Mouse (Mus musculus) urinary bladder, postnatal 0 days (tissue): ENCODE data around the gene Rhoc. TPM values are rescaled to one million over a fixed set of nuclear protein-coding genes. Genes with fewer than 3 reads are reported as not detected.

ENCODE experiments used
- polyA plus RNA-seq: library from polyadenylated mRNA; unstranded; fragments of >200 nt; fragmentation: Nextera tagmentation; extraction: Ambion mirVana; gene quantifications from 2 replicates; pipeline ENCODE4 v1.2.1, GENCODE M21; 2015

Rhoc gene
- 166 and 188 TPM in 2 replicates for polyA plus RNA-seq

GRCm38 (mm10) chr3:104788075-104788474 lies at the start of gene Rhoc:
Gene Rhoc, plus strand, starts transcription at chr3:104788375.

GRCm38 (mm10) chr3:104780561-104781420 lies 7.4 kb upstream of the Rhoc start, which contains the start of gene Ppm1j:
Gene Ppm1j, plus strand, starts transcription at chr3:104781056.

DNA sequence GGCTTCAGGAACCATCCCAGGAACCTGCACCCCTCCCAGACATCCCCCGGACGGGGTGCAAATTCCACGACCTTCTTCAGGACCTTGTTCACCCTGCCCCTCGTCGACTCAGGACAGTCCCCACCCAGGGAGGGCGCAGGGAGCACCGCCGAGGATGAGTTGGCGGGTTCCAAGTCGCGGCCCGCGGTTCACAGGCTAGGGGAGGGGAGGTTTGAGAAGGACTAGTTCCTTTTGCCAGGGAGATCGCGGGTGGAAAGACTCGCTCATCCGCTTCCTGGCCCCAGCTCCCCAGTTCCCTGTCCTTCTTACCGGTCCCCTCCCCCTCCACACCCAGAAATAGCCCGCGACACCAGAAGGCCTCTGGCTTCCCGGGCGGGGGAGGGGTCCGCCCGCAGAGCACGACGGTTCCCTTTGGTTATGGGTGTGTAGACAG lies 6.7 kb upstream of the Rhoc start, which contains the start of gene Fam19a3:
TSS of gene Fam19a3 (minus strand) at position 370 of the 433 bp plus-strand sequence.

GRCm38 (mm10) chr3:104817991-104818748 lies 30.0 kb downstream of the Rhoc start, which contains the start of gene Mov10:
Gene Mov10, minus strand, starts transcription at chr3:104818563.

Other genes with a start within 250 kb of the Rhoc start
- gene Slc16a1, start 149.7 kb upstream of the Rhoc start, polyA plus RNA-seq = 30.8 and 39.5 TPM in 2 replicates
- gene Ppm1j, start 7.3 kb upstream of the Rhoc start, polyA plus RNA-seq = 1.2 and 1.3 TPM in 2 replicates
- gene Fam19a3, start 6.5 kb upstream of the Rhoc start, polyA plus RNA-seq = not detected in 2 replicates
- 13.3 and 14.5 TPM in 2 replicates for gene Mov10, start 30.2 kb downstream of the Rhoc start, polyA plus RNA-seq
- gene St7l, start 75.6 kb downstream of the Rhoc start, polyA plus RNA-seq = 25.7 and 30.1 TPM in 2 replicates
- 122 and 134 TPM in 2 replicates for gene Capza1, start 76.1 kb downstream of the Rhoc start, polyA plus RNA-seq
- gene Wnt2b, start 173.5 kb downstream of the Rhoc start, polyA plus RNA-seq = 2.0 and 2.3 TPM in 2 replicates